Mouse (Mus musculus) bone marrow macrophage, adult 2 months (primary cell): ENCODE measurements around the gene Usp54. TPM values are rescaled to one million over a fixed set of nuclear protein-coding genes. Genes with fewer than 3 reads are reported as not detected.
"Not testable (repeated sequence)": the region's sequence is repeated elsewhere in the genome, so short reads cannot be mapped to it uniquely, and the experiment has no call there.

Experiments
- H3K27ac ChIP-seq: 2 replicates; pipeline ENCODE4 v1.5.1; 2012; ENCODE audit warnings: low read depth, low read length; ENCODE audit not compliant: insufficient read depth
- H3K4me1 ChIP-seq: 2 replicates; pipeline ENCODE4 v1.6.1; 2012; ENCODE audit warnings: low read length; ENCODE audit not compliant: control insufficient read depth, insufficient read depth
- H3K4me3 ChIP-seq: 2 replicates; pipeline ENCODE4 v1.5.1; 2012; ENCODE audit warnings: mild to moderate bottlenecking, low read length, moderate library complexity; ENCODE audit not compliant: insufficient read depth
- CTCF ChIP-seq: IDR thresholded peaks from 2 replicates; pipeline ENCODE4 v1.5.1; 2012; ENCODE audit warnings: low read depth, mild to moderate bottlenecking, low read length, moderate library complexity
- POLR2A ChIP-seq: IDR thresholded peaks from 2 replicates; pipeline ENCODE4 v1.6.1; 2012; ENCODE audit warnings: mild to moderate bottlenecking, low read depth, low read length, borderline replicate concordance
- polyA plus RNA-seq: library from polyadenylated mRNA; stranded (reverse); fragments of >200 nt; gene quantifications from 2 replicates; pipeline ENCODE4 v1.2.4, GENCODE M21; 2012; ENCODE audit not compliant: missing spikeins, insufficient read depth, insufficient read length

Usp54 gene
- polyA plus RNA-seq, 1 experiment = 3.4 TPM

- Histone ChIP-seq H3K4me3 (no peak overlapping the region), H3K27ac (no peak overlapping the region), H3K4me1 (peaks cover 5% of the 10 kb centered on the region)
- no peak for TF ChIP-seq POLR2A
- TF ChIP-seq CTCF = no peak
Observed at GRCm38 (mm10) chr14:20637818-20638574, 2.9 kb downstream of the Usp54 start.

GRCm38 (mm10) chr14:20636968-20637367, 3.9 kb downstream of the Usp54 start:
- H3K4me3 ChIP-seq, H3K4me1 ChIP-seq, H3K27ac ChIP-seq: not testable (repeated sequence)

GRCm38 (mm10) chr14:20635546-20635945, 5.3 kb downstream of the Usp54 start:
- Histone ChIP-seq H3K4me3 (no peak overlapping the region), H3K4me1 (peaks cover 4% of the 10 kb centered on the region), H3K27ac (no peak overlapping the region)
- TF ChIP-seq CTCF (no peak), POLR2A (no peak)

- TF ChIP-seq POLR2A (no peak), CTCF (no peak)
- peaks cover 2% of the 10 kb centered on the region for H3K4me1 ChIP-seq
- H3K27ac ChIP-seq = no peak overlapping the region
- no peak overlapping the region for H3K4me3 ChIP-seq
Observed at GRCm38 (mm10) chr14:20631253-20631652, 9.6 kb downstream of the Usp54 start.

- TF ChIP-seq POLR2A = no peak
- no peak for TF ChIP-seq CTCF
- peaks cover 2% of the 10 kb centered on the region for H3K4me1 ChIP-seq
- H3K4me3 ChIP-seq = no peak overlapping the region
- no peak overlapping the region for H3K27ac ChIP-seq
Observed at GRCm38 (mm10) chr14:20626971-20627370, 13.9 kb downstream of the Usp54 start.

- H3K4me1 ChIP-seq = peaks cover 2% of the 10 kb centered on the region
- TF ChIP-seq POLR2A (no peak), CTCF (no peak)
- no peak overlapping the region for H3K4me3 ChIP-seq
- no peak overlapping the region for H3K27ac ChIP-seq
Observed at GRCm38 (mm10) chr14:20626447-20626846, 14.4 kb downstream of the Usp54 start.

- no peak for TF ChIP-seq POLR2A
- no peak for TF ChIP-seq CTCF
- no peak overlapping the region for H3K4me3 ChIP-seq
- peaks cover 5% of the 10 kb centered on the region; the same call in 1 of the 2 replicates for H3K4me1 ChIP-seq
- no peak overlapping the region for H3K27ac ChIP-seq
Observed at GRCm38 (mm10) chr14:20622907-20623306, 18.0 kb downstream of the Usp54 start.

- Histone ChIP-seq H3K4me3 (no peak overlapping the region), H3K27ac (no peak overlapping the region), H3K4me1 (peaks cover 5% of the 10 kb centered on the region; the same call in 1 of the 2 replicates)
- TF ChIP-seq CTCF (no peak), POLR2A (no peak)
Observed at GRCm38 (mm10) chr14:20622412-20622811, 18.5 kb downstream of the Usp54 start.

GRCm38 (mm10) chr14:20621903-20622302, 19.0 kb downstream of the Usp54 start:
- Histone ChIP-seq H3K4me3 (no peak overlapping the region), H3K27ac (no peak overlapping the region), H3K4me1 (peaks cover 5% of the 10 kb centered on the region; the same call in 1 of the 2 replicates)
- TF ChIP-seq CTCF (no peak), POLR2A (no peak)

GRCm38 (mm10) chr14:20619131-20619530, 21.7 kb downstream of the Usp54 start:
- no peak overlapping the region for H3K4me3 ChIP-seq
- TF ChIP-seq CTCF (no peak), POLR2A (no peak)
- no peak overlapping the region for H3K27ac ChIP-seq
- peaks cover 5% of the 10 kb centered on the region; the same call in 1 of the 2 replicates for H3K4me1 ChIP-seq
